Mouse (Mus musculus): ENCODE data around the gene Vps53. TPM values are rescaled to one million over a fixed set of nuclear protein-coding genes. Genes with fewer than 3 reads are reported as not detected.
A peak's percentile ranks its signal among the peaks of the same experiment; 100 is the strongest.

The Vps53 gene
- total RNA-seq (2021) (10 to 100 TPM; 24.3 to 25.1 TPM), polyA plus RNA-seq (2012; rRNA removed) (16.4 and 20.5 TPM in 2 replicates)
- long read RNA-seq, transcript Vps53-201 (22 exons, 2,833 nt) = major isoform, 16 of 20 reads
- long read RNA-seq, partial matches to known transcripts = 2 of 20 reads
- long read RNA-seq, other reads (novel, unspliced or antisense) = 2 of 20 reads

- H3K79me2 ChIP-seq (replicated peaks; ENCODE audit: control insufficient read depth, insufficient read depth, low read length) = no peaks in the 10 kb centered on the region
- peaks cover 2% of the 10 kb centered on the region; the same call in 1 of the 2 replicates for H3K4me1 ChIP-seq (ENCODE audit: control insufficient read depth, insufficient read depth, low read length)
- TF ChIP-seq CTCF (IDR thresholded peaks at IDR 0.05) = no peak
- TF ChIP-seq EP300 (IDR thresholded peaks at IDR 0.05; ENCODE audit: insufficient read depth, low read depth, low read length) = peak; percentile 51; the same call in 1 of the 2 replicates
- TF ChIP-seq POLR2A (IDR thresholded peaks at IDR 0.05; ENCODE audit: insufficient read depth, low read depth, low read length) = peak; percentile 80
- H3K27me3 ChIP-seq (ENCODE audit: control insufficient read depth, insufficient read depth, low read length) = no peaks in the 10 kb centered on the region
- peak; percentile 90 to 91 for DNase-seq
- intact Hi-C loops (cut with DNase I) = loop anchor here (1.0 to 5.0 kb wide), 3 partner anchors 22 to 228 kb away; partner anchors contain the start of genes Dbil5, Gemin4 and Timm22
- WGBS = under 1% methylated on average over 37 of the region's 37 CpGs
- H3K4me3 ChIP-seq = peak within 1 kb of the TSS; percentile 85
- H3K36me3 ChIP-seq (ENCODE audit: control insufficient read depth, insufficient read depth, low read length) = no peaks in the 10 kb centered on the region
- peak within 1 kb of the TSS; percentile 87 for H3K9ac ChIP-seq (ENCODE audit: low read depth, low read length)
- peak within 1 kb of the TSS; percentile 85 for H3K27ac ChIP-seq
Measured at GRCm38 (mm10) chr11:76179495-76180145, at the start of gene Vps53, which contains the start of gene Fam57a. TSS of gene Vps53 (minus strand) at chr11:76179647. TSS of gene Fam57a (plus strand) at chr11:76179671.

GRCm38 (mm10) chr11:76225051-76225450 is 45.6 kb upstream of the Vps53 start:
- Histone ChIP-seq H3K79me2 (replicated peaks; ENCODE audit: control insufficient read depth, insufficient read depth, low read length) (no peaks in the 10 kb centered on the region), H3K27ac (no peak overlapping the region), H3K27me3 (ENCODE audit: control insufficient read depth, insufficient read depth, low read length) (no peaks in the 10 kb centered on the region), H3K4me1 (ENCODE audit: control insufficient read depth, insufficient read depth, low read length) (no peaks in the 10 kb centered on the region), H3K9ac (ENCODE audit: low read depth, low read length) (no peak overlapping the region), H3K36me3 (ENCODE audit: control insufficient read depth, insufficient read depth, low read length) (no peaks in the 10 kb centered on the region), H3K4me3 (no peak overlapping the region)
- TF ChIP-seq POLR2A (IDR thresholded peaks at IDR 0.05; ENCODE audit: insufficient read depth, low read depth, low read length) = no peak
- TF ChIP-seq EP300 (IDR thresholded peaks at IDR 0.05; ENCODE audit: insufficient read depth, low read depth, low read length) = no peak
- TF ChIP-seq CTCF (IDR thresholded peaks at IDR 0.05) = no peak
- intact Hi-C loops (cut with DNase I) = no loop called here
- DNase-seq = no peak

- DNase-seq = no peak
- no peak for TF ChIP-seq CTCF (IDR thresholded peaks at IDR 0.05)
- TF ChIP-seq POLR2A (IDR thresholded peaks at IDR 0.05; ENCODE audit: insufficient read depth, low read depth, low read length) = no peak
- no peak for TF ChIP-seq EP300 (IDR thresholded peaks at IDR 0.05; ENCODE audit: insufficient read depth, low read depth, low read length)
- no peaks in the 10 kb centered on the region for H3K36me3 ChIP-seq (ENCODE audit: control insufficient read depth, insufficient read depth, low read length)
- H3K79me2 ChIP-seq (replicated peaks; ENCODE audit: control insufficient read depth, insufficient read depth, low read length) = no peaks in the 10 kb centered on the region
- no peak overlapping the region for H3K4me3 ChIP-seq
- H3K9ac ChIP-seq (ENCODE audit: low read depth, low read length) = no peak overlapping the region
- H3K4me1 ChIP-seq (ENCODE audit: control insufficient read depth, insufficient read depth, low read length) = no peaks in the 10 kb centered on the region
- no peak overlapping the region for H3K27ac ChIP-seq
- H3K27me3 ChIP-seq (ENCODE audit: control insufficient read depth, insufficient read depth, low read length) = no peaks in the 10 kb centered on the region
- intact Hi-C loops (cut with DNase I) = no loop called here
- 79% methylated on average over 5 of the region's 5 CpGs for WGBS
Measured at GRCm38 (mm10) chr11:76224631-76225030, 45.2 kb upstream of the Vps53 start.

GRCm38 (mm10) chr11:76217390-76217800 is 37.9 kb upstream of the Vps53 start, which contains the start of the genes Dbil5 and Gemin4:
TSS of gene Dbil5 (plus strand) at chr11:76217608.
TSS of gene Gemin4 (minus strand) at chr11:76217664.
- H3K27me3 ChIP-seq (ENCODE audit: control insufficient read depth, insufficient read depth, low read length) = no peaks in the 10 kb centered on the region
- peak within 1 kb of the TSS; percentile 93 for H3K4me3 ChIP-seq
- no peaks in the 10 kb centered on the region; the same call in none of the 2 replicates for H3K4me1 ChIP-seq (ENCODE audit: control insufficient read depth, insufficient read depth, low read length)
- intact Hi-C loops (cut with DNase I) = loop anchor here (1.0 to 5.0 kb wide), 3 partner anchors 15 to 135 kb away; partner anchors contain the start of genes Fam57a and Vps53
- 2% methylated on average over 34 of the region's 35 CpGs for WGBS
- H3K27ac ChIP-seq = peak within 1 kb of the TSS; percentile 92
- H3K9ac ChIP-seq (ENCODE audit: low read depth, low read length) = peak within 1 kb of the TSS; percentile 76
- H3K36me3 ChIP-seq (ENCODE audit: control insufficient read depth, insufficient read depth, low read length) = no peaks in the 10 kb centered on the region
- H3K79me2 ChIP-seq (replicated peaks; ENCODE audit: control insufficient read depth, insufficient read depth, low read length) = no peaks in the 10 kb centered on the region
- TF ChIP-seq EP300 (IDR thresholded peaks at IDR 0.05; ENCODE audit: insufficient read depth, low read depth, low read length) (peak; percentile 90), POLR2A (IDR thresholded peaks at IDR 0.05; ENCODE audit: insufficient read depth, low read depth, low read length) (peak; percentile 75), CTCF (IDR thresholded peaks at IDR 0.05) (peak; percentile 96)
- peak; percentile 97 for DNase-seq

- no peaks in the 10 kb centered on the region for H3K36me3 ChIP-seq (ENCODE audit: control insufficient read depth, insufficient read depth, low read length)
- H3K27me3 ChIP-seq (ENCODE audit: control insufficient read depth, insufficient read depth, low read length) = no peaks in the 10 kb centered on the region
- peak overlapping the region; percentile 76 for H3K9ac ChIP-seq (ENCODE audit: low read depth, low read length)
- no peaks in the 10 kb centered on the region for H3K79me2 ChIP-seq (replicated peaks; ENCODE audit: control insufficient read depth, insufficient read depth, low read length)
- TF ChIP-seq EP300 (IDR thresholded peaks at IDR 0.05; ENCODE audit: insufficient read depth, low read depth, low read length) (0 out of 2 replicates have a peak, but pooled peaks have one; percentile 4), POLR2A (IDR thresholded peaks at IDR 0.05; ENCODE audit: insufficient read depth, low read depth, low read length) (no peak), CTCF (IDR thresholded peaks at IDR 0.05) (no peak)
- 2% methylated on average over 33 of the region's 33 CpGs for WGBS
- intact Hi-C loops (cut with DNase I) = loop anchor here (1.0 to 5.0 kb wide), 3 partner anchors 14 to 135 kb away; partner anchors contain the start of genes Fam57a and Vps53
- H3K4me1 ChIP-seq (ENCODE audit: control insufficient read depth, insufficient read depth, low read length) = no peaks in the 10 kb centered on the region; the same call in none of the 2 replicates
- peak; percentile 38 to 53 for DNase-seq
- peak overlapping the region; percentile 93 for H3K4me3 ChIP-seq
- H3K27ac ChIP-seq = peak overlapping the region; percentile 92
Measured at GRCm38 (mm10) chr11:76216681-76217389, 37.4 kb upstream of the Vps53 start.

Measured in heart, adult 2 months (tissue).